Mouse (Mus musculus): ENCODE results near the gene Cplx1.
A peak's percentile ranks its signal among the peaks of the same experiment; 100 is the strongest.
"Not testable (repeated sequence)": the region's sequence is repeated elsewhere in the genome, so short reads cannot be mapped to it uniquely, and the experiment has no call there.

The Cplx1 gene

GRCm38 (mm10) chr5:108516655-108517054 is 33.2 kb downstream of the Cplx1 start:
- DNase-seq (ENCODE audit: low read depth, low spot score): no peak

GRCm38 (mm10) chr5:108515581-108516361 is 34.1 kb downstream of the Cplx1 start:
- no peak for DNase-seq (ENCODE audit: low read depth, low spot score)

- DNase-seq (ENCODE audit: low read depth, low spot score): no peak
Measured at GRCm38 (mm10) chr5:108502286-108502685, 47.5 kb downstream of the Cplx1 start.

- DNase-seq (ENCODE audit: low read depth, low spot score): no peak
Measured at GRCm38 (mm10) chr5:108501573-108501972, 48.3 kb downstream of the Cplx1 start.

- not testable (repeated sequence) for DNase-seq (ENCODE audit: low read depth, low spot score)
Measured at GRCm38 (mm10) chr5:108486148-108486547, 63.7 kb downstream of the Cplx1 start.

GRCm38 (mm10) chr5:108485239-108485638 is 64.6 kb downstream of the Cplx1 start:
- peak; percentile 44 for DNase-seq (ENCODE audit: low read depth, low spot score)

GRCm38 (mm10) chr5:108483006-108483405 is 66.8 kb downstream of the Cplx1 start:
- DNase-seq (ENCODE audit: low read depth, low spot score): no peak

GRCm38 (mm10) chr5:108475977-108476376 is 73.8 kb downstream of the Cplx1 start:
- DNase-seq (ENCODE audit: low read depth, low spot score): no peak

GRCm38 (mm10) chr5:108473737-108474136 is 76.1 kb downstream of the Cplx1 start:
- DNase-seq (ENCODE audit: low read depth, low spot score): no peak

GRCm38 (mm10) chr5:108469617-108470016 is 80.2 kb downstream of the Cplx1 start:
- DNase-seq (ENCODE audit: low read depth, low spot score): no peak
